Mouse (Mus musculus) forebrain, embryonic 14.5 days (tissue): ENCODE results near the gene Nek1. TPM values are rescaled to one million over a fixed set of nuclear protein-coding genes. Genes with fewer than 3 reads are reported as not detected.
A peak's percentile ranks its signal among the peaks of the same experiment; 100 is the strongest.
"Not testable (repeated sequence)": the region's sequence is repeated elsewhere in the genome, so short reads cannot be mapped to it uniquely, and the experiment has no call there.

Experiments
- ATAC-seq: fragments of 200-750 bp; cut with Nextera tagmentation; 2 replicates; pipeline ENCODE4 v1.8.0; 2017; ENCODE audit warnings: mild to moderate bottlenecking, moderate library complexity
- DNase-seq: peaks from one replicate; pipeline ENCODE4 v3.0.0-alpha.2; 2015; ENCODE audit warnings: low spot score
- H3K27ac ChIP-seq: fragments of 300-500 bp; sonication (generic); 2 replicates; pipeline ENCODE4 v1.5.1; 2014; ENCODE audit warnings: low read depth, mild to moderate bottlenecking, control low read depth, low read length, moderate library complexity
- H3K27me3 ChIP-seq: fragments of 300-500 bp; sonication (generic); replicated peaks from 2 replicates; pipeline ENCODE4 v1.6.1; 2014; ENCODE audit warnings: low read length, control low read depth, mixed read lengths; ENCODE audit not compliant: control insufficient read depth, insufficient read depth
- H3K36me3 ChIP-seq: fragments of 300-500 bp; sonication (generic); 2 replicates; pipeline ENCODE4 v1.6.1; 2014; ENCODE audit warnings: low read length, control low read depth; ENCODE audit not compliant: control insufficient read depth, insufficient read depth
- H3K4me1 ChIP-seq: fragments of 300-500 bp; sonication (generic); 2 replicates; pipeline ENCODE4 v1.6.1; 2014; ENCODE audit warnings: antibody characterized with exemption, low read length, control low read depth; ENCODE audit not compliant: control insufficient read depth, insufficient read depth
- H3K4me2 ChIP-seq: fragments of 300-500 bp; sonication (generic); 2 replicates; pipeline ENCODE4 v1.6.1; 2014; ENCODE audit warnings: mild to moderate bottlenecking, control low read depth, low read length
- H3K4me3 ChIP-seq: fragments of 300-500 bp; sonication (generic); 2 replicates; pipeline ENCODE4 v1.5.1; 2014; ENCODE audit warnings: low read depth, low read length, control low read depth
- H3K9ac ChIP-seq: fragments of 300-500 bp; sonication (generic); 2 replicates; pipeline ENCODE4 v1.6.1; 2014; ENCODE audit warnings: mild to moderate bottlenecking, low read length, control low read depth, moderate library complexity
- H3K9me3 ChIP-seq: fragments of 300-500 bp; sonication (generic); replicated peaks from 2 replicates; pipeline ENCODE4 v1.6.1; 2016; ENCODE audit warnings: low read length, control low read depth, mixed read lengths; ENCODE audit not compliant: control insufficient read depth
- WGBS: fragments of 180-500 bp; shearing (Covaris S2); extraction: QIAGEN DNeasy Blood & Tissue Kit; methylation state at CpG from one replicate; pipeline ENCODE4 v1.1.7; 2014; 5-methylcytosine and 5-hydroxymethylcytosine counted together
- polyA plus RNA-seq: library from polyadenylated mRNA; unstranded; fragments of >200 nt; fragmentation: Nextera tagmentation; extraction: Ambion mirVana; gene quantifications from 2 replicates; pipeline ENCODE4 v1.2.1, GENCODE M21; 2014

Nek1 gene
- polyA plus RNA-seq, 1 experiment from 2014 or later = 19.9 TPM

DNA sequence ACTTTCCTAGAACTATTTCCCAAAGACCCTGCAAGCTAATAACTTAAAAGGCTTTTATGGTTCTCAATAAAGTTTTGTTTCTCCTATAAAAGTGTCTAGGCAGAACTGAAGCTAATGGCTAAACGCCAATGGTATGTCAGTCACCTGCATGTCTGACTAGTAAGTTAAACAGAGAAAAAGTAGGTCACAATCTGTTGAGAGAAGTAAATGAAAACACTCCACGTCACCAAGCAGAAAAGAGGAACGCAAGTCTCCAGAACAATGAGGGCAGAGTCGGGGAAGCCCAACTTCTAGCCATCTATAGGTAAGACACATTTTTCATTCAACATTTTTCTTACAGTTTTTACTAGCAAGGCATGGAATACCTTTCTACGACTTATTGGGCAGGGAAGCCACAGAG, 14.5 kb upstream of the Nek1 start:
- DNase-seq (no peak), ATAC-seq (no peak)
- H3K9ac ChIP-seq = no peak overlapping the region
- no peaks in the 10 kb centered on the region for H3K36me3 ChIP-seq
- no peak overlapping the region for H3K27ac ChIP-seq
- H3K4me3 ChIP-seq = no peak overlapping the region
- no peak overlapping the region for H3K4me2 ChIP-seq
- WGBS = 69% methylated on average over 5 of the region's 5 CpGs
- H3K27me3 ChIP-seq = no peaks in the 10 kb centered on the region
- no peaks in the 10 kb centered on the region for H3K9me3 ChIP-seq
- H3K4me1 ChIP-seq = peaks cover 6% of the 10 kb centered on the region

DNA sequence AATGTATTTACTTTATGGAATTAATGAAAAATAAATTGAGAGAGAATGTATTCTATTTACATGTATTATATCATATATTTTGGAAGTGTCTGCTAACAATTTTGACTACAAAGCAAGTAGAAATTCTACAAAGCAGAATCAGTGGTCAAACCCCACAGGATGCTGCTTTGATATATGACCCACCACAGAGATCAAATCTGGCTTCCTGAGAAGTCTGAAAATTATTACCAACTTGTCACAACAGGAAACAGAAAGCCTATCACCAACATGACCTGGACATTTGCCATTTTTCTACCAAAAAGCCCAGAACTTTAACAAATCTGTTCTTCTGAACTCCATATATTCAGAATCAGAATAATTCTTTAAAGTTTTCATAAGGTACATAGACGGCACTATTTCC, 11.6 kb upstream of the Nek1 start:
- DNase-seq (no peak), ATAC-seq (no peak)
- Histone ChIP-seq H3K27me3 (no peaks in the 10 kb centered on the region), H3K4me1 (peaks cover 6% of the 10 kb centered on the region), H3K4me3 (no peak overlapping the region), H3K4me2 (peak overlapping the region; percentile 97), H3K36me3 (no peaks in the 10 kb centered on the region), H3K27ac (no peak overlapping the region), H3K9me3 (no peaks in the 10 kb centered on the region), H3K9ac (no peak overlapping the region)
- 56% methylated on average over 1 of the region's 1 CpGs for WGBS

DNA sequence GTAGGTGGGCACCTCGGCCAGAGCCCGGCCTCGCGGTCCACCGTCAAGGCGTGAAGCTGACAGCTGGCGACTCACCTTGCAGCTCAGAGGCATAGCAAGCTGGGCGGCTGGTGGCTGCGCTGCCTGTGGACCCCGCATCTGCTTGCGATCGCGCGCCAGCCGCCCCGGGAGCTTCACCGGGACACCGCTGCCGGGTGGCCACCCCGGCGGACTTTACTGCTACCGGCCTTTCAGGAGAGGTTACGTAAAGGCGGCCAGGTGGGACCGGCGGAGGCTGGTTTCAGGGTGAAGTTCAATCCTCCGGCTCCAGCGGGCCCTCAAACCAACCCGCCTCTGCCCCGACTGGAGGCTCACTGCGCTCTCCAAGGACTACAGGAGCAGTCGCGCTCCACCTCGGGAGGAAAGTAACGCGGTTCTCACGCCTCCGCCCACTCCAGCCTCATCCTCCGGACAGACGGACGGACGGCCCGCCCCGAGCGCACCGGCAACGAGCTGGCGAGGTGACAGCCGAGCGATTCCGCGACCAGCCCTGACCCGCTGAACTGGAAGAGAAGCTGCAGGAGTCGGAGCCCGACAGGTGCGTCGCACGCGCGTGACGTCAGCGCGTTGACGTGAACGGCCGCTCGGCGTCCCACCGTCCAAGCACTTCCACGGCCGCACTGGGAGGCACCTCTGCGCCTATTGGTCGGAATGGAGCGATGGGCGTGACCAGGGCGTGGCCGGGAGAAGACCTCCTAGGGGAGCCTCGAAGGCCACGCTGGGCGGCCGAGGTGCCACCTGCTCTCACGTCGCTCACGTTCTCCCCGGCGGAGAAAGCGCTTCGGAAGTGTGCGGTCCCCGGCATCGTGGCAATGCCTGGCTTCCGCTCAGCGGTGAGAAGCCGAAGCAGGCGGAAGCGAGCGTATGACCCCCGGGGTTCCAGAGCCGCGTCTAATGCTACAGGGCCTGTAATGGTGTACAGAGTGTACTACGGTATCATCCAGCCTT, 10.0 kb upstream of the Nek1 start, which contains the start of gene Clcn3:
Gene Clcn3, minus strand, starts transcription at position 600 of the 987 bp plus-strand sequence.
- Histone ChIP-seq H3K27me3 (no peaks in the 10 kb centered on the region), H3K4me3 (peak within 1 kb of the TSS; percentile 73), H3K9me3 (no peaks in the 10 kb centered on the region), H3K9ac (peak within 1 kb of the TSS; percentile 83), H3K36me3 (no peaks in the 10 kb centered on the region), H3K4me2 (peak within 1 kb of the TSS; percentile 97), H3K4me1 (peaks cover 6% of the 10 kb centered on the region), H3K27ac (peak within 1 kb of the TSS; percentile 52)
- ATAC-seq (peak; percentile 99), DNase-seq (peak; percentile 98)
- WGBS = under 1% methylated on average over 101 of the region's 101 CpGs

DNA sequence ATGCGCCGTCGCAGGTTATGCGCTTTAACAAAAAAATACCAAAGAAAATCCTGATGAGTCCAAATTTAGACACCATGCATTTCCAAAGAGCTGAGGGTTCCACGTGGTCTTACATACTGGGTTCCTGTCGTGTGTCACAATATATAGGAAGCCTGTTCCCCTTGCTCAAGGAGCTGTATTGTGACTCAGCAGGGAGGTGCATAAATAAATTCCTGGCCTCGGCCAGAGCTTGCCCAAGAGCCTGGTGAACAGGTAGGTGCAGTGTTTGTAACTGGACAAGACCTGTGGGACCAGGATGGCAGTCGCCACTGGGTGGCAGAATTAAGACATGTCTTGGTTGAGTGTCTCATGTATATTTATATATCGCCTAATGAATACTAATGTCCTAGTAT, 9.3 kb upstream of the Nek1 start:
- Histone ChIP-seq H3K4me2 (peak overlapping the region; percentile 97), H3K9ac (peak overlapping the region; percentile 83), H3K27ac (peak overlapping the region; percentile 52; the same call in 1 of the 2 replicates), H3K4me3 (peak overlapping the region; percentile 73), H3K9me3 (no peaks in the 10 kb centered on the region), H3K27me3 (no peaks in the 10 kb centered on the region), H3K36me3 (no peaks in the 10 kb centered on the region), H3K4me1 (peaks cover 6% of the 10 kb centered on the region)
- DNase-seq (peak; percentile 76), ATAC-seq (peak; percentile 64)
- WGBS = 7% methylated on average over 9 of the region's 9 CpGs

DNA sequence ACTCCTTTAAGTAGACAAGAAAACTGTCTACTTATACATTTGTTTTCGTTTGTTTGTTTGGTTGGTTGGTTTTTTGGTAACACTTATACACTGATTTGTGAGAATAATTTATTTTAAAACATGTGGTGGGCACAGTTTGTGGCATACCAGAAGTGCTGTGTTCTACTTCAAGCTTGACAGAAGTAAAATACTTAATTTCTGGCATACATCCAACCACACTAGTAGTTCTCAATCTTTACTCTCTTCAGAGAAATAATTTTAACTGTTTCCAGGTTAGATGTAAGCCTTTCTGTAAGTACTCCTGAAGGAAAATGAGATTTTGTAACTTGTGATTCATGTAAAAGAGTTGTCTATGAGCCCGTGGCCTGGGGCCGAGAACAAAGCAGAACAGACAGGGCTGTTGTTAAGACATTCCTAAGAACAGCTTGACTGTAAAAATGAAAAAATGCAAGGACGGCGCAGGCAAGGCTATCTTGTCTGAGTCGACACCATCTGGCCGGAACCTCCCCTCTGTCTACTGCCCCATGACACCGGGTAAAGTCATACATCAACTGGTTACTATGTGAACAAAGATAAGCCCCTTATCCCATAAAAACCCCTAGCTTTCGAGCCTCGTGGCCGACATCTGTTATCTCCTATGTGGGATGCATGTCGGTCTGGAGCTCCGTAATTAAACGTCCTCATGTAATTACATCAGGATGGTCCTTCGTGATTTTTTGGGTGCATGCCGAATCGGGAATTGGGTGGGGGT, 8.6 kb upstream of the Nek1 start:
- not testable (repeated sequence) for H3K36me3 ChIP-seq, H3K4me1 ChIP-seq, DNase-seq, H3K27me3 ChIP-seq, H3K27ac ChIP-seq, ATAC-seq, H3K9me3 ChIP-seq, H3K4me3 ChIP-seq, H3K9ac ChIP-seq
- WGBS = 94% methylated on average over 17 of the region's 17 CpGs
- peak overlapping the region; percentile 97 for H3K4me2 ChIP-seq

DNA sequence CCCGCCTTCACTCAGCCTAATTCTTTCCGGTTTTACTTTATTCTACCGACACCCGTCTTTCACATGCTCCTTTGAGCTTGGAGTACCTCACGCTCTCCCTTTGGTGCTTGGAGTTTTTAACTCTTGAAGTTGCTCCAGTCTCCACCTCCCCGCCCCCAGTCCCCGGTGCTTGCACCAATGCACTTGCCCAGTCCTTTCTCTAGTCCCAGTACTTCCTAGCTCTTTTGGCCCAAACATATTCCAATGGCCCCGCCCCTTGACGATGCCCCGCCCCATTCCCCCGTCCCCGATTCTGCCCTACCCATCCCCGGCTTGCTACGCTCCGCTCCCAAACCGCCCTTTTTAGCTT, 460 bp upstream of the Nek1 start:
- no peaks in the 10 kb centered on the region for H3K9me3 ChIP-seq
- DNase-seq = no peak
- peaks cover 5% of the 10 kb centered on the region; the same call in 1 of the 2 replicates for H3K4me1 ChIP-seq
- peak overlapping the region; percentile 87 for H3K4me3 ChIP-seq
- H3K36me3 ChIP-seq = no peaks in the 10 kb centered on the region
- peak overlapping the region; percentile 62 for H3K4me2 ChIP-seq
- no peaks in the 10 kb centered on the region for H3K27me3 ChIP-seq
- peak overlapping the region; percentile 84 for H3K27ac ChIP-seq
- WGBS = 2% methylated on average over 16 of the region's 16 CpGs
- peak overlapping the region; percentile 62 for H3K9ac ChIP-seq
- ATAC-seq = peak; percentile 91; the same call in 1 of the 2 replicates

DNA sequence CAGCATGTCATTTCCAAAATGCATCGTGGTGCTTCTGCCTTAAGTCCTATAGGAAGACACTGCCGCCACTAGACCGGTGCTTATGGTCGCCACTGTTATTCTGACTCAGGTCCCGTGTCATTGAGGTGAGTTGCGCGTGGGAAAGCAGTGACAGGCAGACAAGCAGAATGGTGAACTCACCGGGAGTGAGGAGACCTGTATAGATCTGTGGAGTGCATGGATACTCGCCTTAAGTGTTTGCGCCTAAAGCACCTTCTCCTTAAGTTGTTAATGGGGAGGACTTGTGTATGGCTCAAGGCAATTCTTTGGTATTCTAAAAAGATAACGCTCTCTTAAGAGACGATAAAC, 618 bp downstream of the Nek1 start:
- Histone ChIP-seq H3K4me2 (peak overlapping the region; percentile 62), H3K9me3 (no peaks in the 10 kb centered on the region), H3K36me3 (no peaks in the 10 kb centered on the region), H3K27me3 (no peaks in the 10 kb centered on the region), H3K9ac (peak overlapping the region; percentile 79), H3K4me1 (peaks cover 5% of the 10 kb centered on the region; the same call in 1 of the 2 replicates), H3K27ac (peak overlapping the region; percentile 77), H3K4me3 (peak overlapping the region; percentile 87)
- WGBS = 3% methylated on average over 12 of the region's 12 CpGs
- no peak for DNase-seq
- no peak for ATAC-seq

DNA sequence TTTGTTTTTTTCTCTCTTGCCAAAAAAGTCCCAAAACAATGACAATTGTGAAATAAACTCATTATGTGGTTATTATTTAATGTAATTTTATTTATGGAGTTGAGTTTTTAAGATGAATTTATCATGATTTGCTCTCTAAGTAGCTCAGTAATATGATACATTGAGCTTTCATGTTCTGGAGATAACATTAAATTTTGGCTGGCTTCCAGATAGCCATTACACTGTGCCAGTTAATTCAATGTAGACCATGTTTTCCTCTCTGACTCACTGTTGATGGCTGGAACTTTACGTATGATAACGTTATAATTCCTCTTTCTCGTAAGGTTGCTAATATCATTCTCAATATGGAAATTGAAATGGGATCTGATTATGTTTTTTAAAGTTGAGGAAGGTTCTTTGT, 3.5 kb downstream of the Nek1 start:
- ATAC-seq (no peak), DNase-seq (no peak)
- no peak overlapping the region for H3K4me2 ChIP-seq
- peaks cover 5% of the 10 kb centered on the region; the same call in 1 of the 2 replicates for H3K4me1 ChIP-seq
- no peaks in the 10 kb centered on the region for H3K9me3 ChIP-seq
- WGBS = 88% methylated on average over 3 of the region's 3 CpGs
- H3K27me3 ChIP-seq = no peaks in the 10 kb centered on the region
- no peak overlapping the region for H3K4me3 ChIP-seq
- no peaks in the 10 kb centered on the region for H3K36me3 ChIP-seq
- no peak overlapping the region for H3K9ac ChIP-seq
- H3K27ac ChIP-seq = no peak overlapping the region
